Mouse (Mus musculus): ENCODE results near the gene Gm44503.
A peak's percentile ranks its signal among the peaks of the same experiment; 100 is the strongest.

The Gm44503 gene

GRCm38 (mm10) chr9:73025818-73026636, 67.4 kb downstream of the Gm44503 start:
- DNase-seq (ENCODE audit: low read depth, low spot score), result no peak

GRCm38 (mm10) chr9:73030443-73030842, 71.8 kb downstream of the Gm44503 start:
- DNase-seq (ENCODE audit: low read depth, low spot score), result no peak

GRCm38 (mm10) chr9:73031421-73031820, 72.8 kb downstream of the Gm44503 start:
- no peak for DNase-seq (ENCODE audit: low read depth, low spot score)

- no peak for DNase-seq (ENCODE audit: low read depth, low spot score)
Measured at GRCm38 (mm10) chr9:73033406-73033805, 74.8 kb downstream of the Gm44503 start.

GRCm38 (mm10) chr9:73039222-73039945, 80.7 kb downstream of the Gm44503 start:
- peak; percentile 88 for DNase-seq (ENCODE audit: low read depth, low spot score)

GRCm38 (mm10) chr9:73040080-73040479, 81.4 kb downstream of the Gm44503 start, which contains the start of gene Pigb:
Gene Pigb, minus strand, starts transcription at chr9:73040378.
- no peak for DNase-seq (ENCODE audit: low read depth, low spot score)

GRCm38 (mm10) chr9:73044146-73045079, 85.8 kb downstream of the Gm44503 start, which contains the start of gene Rab27a:
Gene Rab27a, plus strand, starts transcription at chr9:73044854.
- peak; percentile 60 for DNase-seq (ENCODE audit: low read depth, low spot score)

- DNase-seq (ENCODE audit: low read depth, low spot score), result no peak
Measured at GRCm38 (mm10) chr9:73045204-73045603, 86.6 kb downstream of the Gm44503 start.

- no peak for DNase-seq (ENCODE audit: low read depth, low spot score)
Measured at GRCm38 (mm10) chr9:73045711-73046110, 87.1 kb downstream of the Gm44503 start.

GRCm38 (mm10) chr9:73047906-73048305, 89.3 kb downstream of the Gm44503 start:
- no peak for DNase-seq (ENCODE audit: low read depth, low spot score)

- no peak for DNase-seq (ENCODE audit: low read depth, low spot score)
Measured at GRCm38 (mm10) chr9:73048927-73049326, 90.3 kb downstream of the Gm44503 start.

GRCm38 (mm10) chr9:73049833-73050232, 91.2 kb downstream of the Gm44503 start:
- DNase-seq (ENCODE audit: low read depth, low spot score), result no peak

GRCm38 (mm10) chr9:73050606-73051005, 92.0 kb downstream of the Gm44503 start:
- DNase-seq (ENCODE audit: low read depth, low spot score), result no peak

- no peak for DNase-seq (ENCODE audit: low read depth, low spot score)
Measured at GRCm38 (mm10) chr9:73055441-73055911, 96.8 kb downstream of the Gm44503 start.

- no peak for DNase-seq (ENCODE audit: low read depth, low spot score)
Measured at GRCm38 (mm10) chr9:73059224-73059623, 100.6 kb downstream of the Gm44503 start.

- no peak for DNase-seq (ENCODE audit: low read depth, low spot score)
Measured at GRCm38 (mm10) chr9:73063621-73064290, 105.1 kb downstream of the Gm44503 start.

Measured in telencephalon, adult 2 months (tissue).